Mouse (Mus musculus): ENCODE data around the gene Sirt3. TPM values are rescaled to one million over a fixed set of nuclear protein-coding genes. Genes with fewer than 3 reads are reported as not detected.

Gene Sirt3
- polyA plus RNA-seq, 1 experiment: 27.6 TPM

- no peaks in the 10 kb centered on the region for H3K36me3 ChIP-seq (ENCODE audit: control insufficient read depth, insufficient read depth, low read length)
- 62% methylated on average over 19 of the region's 19 CpGs for WGBS
- H3K4me1 ChIP-seq (replicated peaks; ENCODE audit: control insufficient read depth, insufficient read depth, low read length): no peaks in the 10 kb centered on the region
- no peak for TF ChIP-seq POLR2A (IDR thresholded peaks at IDR 0.05; ENCODE audit: control insufficient read depth, extremely low read depth, insufficient read depth, low read length, poor library complexity)
- TF ChIP-seq CTCF (IDR thresholded peaks at IDR 0.05; ENCODE audit: borderline replicate concordance, control insufficient read depth, extremely low read depth, insufficient read depth, low read length, poor library complexity): no peak
- H3K27ac ChIP-seq (ENCODE audit: control insufficient read depth, insufficient read depth, low read length): no peak overlapping the region
- no peaks in the 10 kb centered on the region for H3K27me3 ChIP-seq (ENCODE audit: control insufficient read depth, insufficient read depth, low read length)
- H3K4me3 ChIP-seq (ENCODE audit: control insufficient read depth, insufficient read depth, low read length): no peak overlapping the region
- no peak for DNase-seq
Observed at GRCm38 (mm10) chr7:140840750-140841735, 41.1 kb downstream of the Sirt3 start.

- 73% methylated on average over 5 of the region's 5 CpGs for WGBS
- Histone ChIP-seq H3K27ac (ENCODE audit: control insufficient read depth, insufficient read depth, low read length) (no peak overlapping the region), H3K27me3 (ENCODE audit: control insufficient read depth, insufficient read depth, low read length) (no peaks in the 10 kb centered on the region), H3K36me3 (ENCODE audit: control insufficient read depth, insufficient read depth, low read length) (no peaks in the 10 kb centered on the region), H3K4me3 (ENCODE audit: control insufficient read depth, insufficient read depth, low read length) (no peak overlapping the region), H3K4me1 (replicated peaks; ENCODE audit: control insufficient read depth, insufficient read depth, low read length) (no peaks in the 10 kb centered on the region)
- TF ChIP-seq CTCF (IDR thresholded peaks at IDR 0.05; ENCODE audit: borderline replicate concordance, control insufficient read depth, extremely low read depth, insufficient read depth, low read length, poor library complexity) (no peak), POLR2A (IDR thresholded peaks at IDR 0.05; ENCODE audit: control insufficient read depth, extremely low read depth, insufficient read depth, low read length, poor library complexity) (no peak)
- DNase-seq: no peak
Observed at GRCm38 (mm10) chr7:140839556-140839955, 42.6 kb downstream of the Sirt3 start.

GRCm38 (mm10) chr7:140836243-140837115, 45.6 kb downstream of the Sirt3 start:
- Histone ChIP-seq H3K27ac (ENCODE audit: control insufficient read depth, insufficient read depth, low read length) (no peak overlapping the region), H3K4me1 (replicated peaks; ENCODE audit: control insufficient read depth, insufficient read depth, low read length) (no peaks in the 10 kb centered on the region), H3K4me3 (ENCODE audit: control insufficient read depth, insufficient read depth, low read length) (no peak overlapping the region), H3K36me3 (ENCODE audit: control insufficient read depth, insufficient read depth, low read length) (no peaks in the 10 kb centered on the region), H3K27me3 (ENCODE audit: control insufficient read depth, insufficient read depth, low read length) (no peaks in the 10 kb centered on the region)
- WGBS: 92% methylated on average over 9 of the region's 9 CpGs
- TF ChIP-seq POLR2A (IDR thresholded peaks at IDR 0.05; ENCODE audit: control insufficient read depth, extremely low read depth, insufficient read depth, low read length, poor library complexity) (no peak), CTCF (IDR thresholded peaks at IDR 0.05; ENCODE audit: borderline replicate concordance, control insufficient read depth, extremely low read depth, insufficient read depth, low read length, poor library complexity) (no peak)
- DNase-seq: no peak

GRCm38 (mm10) chr7:140835758-140836087, 46.4 kb downstream of the Sirt3 start:
- H3K27me3 ChIP-seq (ENCODE audit: control insufficient read depth, insufficient read depth, low read length): no peaks in the 10 kb centered on the region
- DNase-seq: no peak

GRCm38 (mm10) chr7:140834968-140835757, 46.9 kb downstream of the Sirt3 start, which contains the start of gene Urah:
TSS of gene Urah (plus strand) at chr7:140835018.
- Histone ChIP-seq H3K27ac (ENCODE audit: control insufficient read depth, insufficient read depth, low read length) (no peak within 1 kb of the TSS), H3K36me3 (ENCODE audit: control insufficient read depth, insufficient read depth, low read length) (no peaks in the 10 kb centered on the region), H3K4me3 (ENCODE audit: control insufficient read depth, insufficient read depth, low read length) (no peak within 1 kb of the TSS), H3K4me1 (replicated peaks; ENCODE audit: control insufficient read depth, insufficient read depth, low read length) (no peaks in the 10 kb centered on the region), H3K27me3 (ENCODE audit: control insufficient read depth, insufficient read depth, low read length) (no peaks in the 10 kb centered on the region)
- DNase-seq: no peak
- 86% methylated on average over 20 of the region's 20 CpGs for WGBS
- no peak for TF ChIP-seq POLR2A (IDR thresholded peaks at IDR 0.05; ENCODE audit: control insufficient read depth, extremely low read depth, insufficient read depth, low read length, poor library complexity)
- TF ChIP-seq CTCF (IDR thresholded peaks at IDR 0.05; ENCODE audit: borderline replicate concordance, control insufficient read depth, extremely low read depth, insufficient read depth, low read length, poor library complexity): no peak

More at GRCm38 (mm10) chr7:140835758-140836087, 46.4 kb downstream of the Sirt3 start:
- Histone ChIP-seq H3K4me3 (ENCODE audit: control insufficient read depth, insufficient read depth, low read length) (no peak overlapping the region), H3K36me3 (ENCODE audit: control insufficient read depth, insufficient read depth, low read length) (no peaks in the 10 kb centered on the region), H3K4me1 (replicated peaks; ENCODE audit: control insufficient read depth, insufficient read depth, low read length) (no peaks in the 10 kb centered on the region), H3K27ac (ENCODE audit: control insufficient read depth, insufficient read depth, low read length) (no peak overlapping the region)
- TF ChIP-seq POLR2A (IDR thresholded peaks at IDR 0.05; ENCODE audit: control insufficient read depth, extremely low read depth, insufficient read depth, low read length, poor library complexity) (no peak), CTCF (IDR thresholded peaks at IDR 0.05; ENCODE audit: borderline replicate concordance, control insufficient read depth, extremely low read depth, insufficient read depth, low read length, poor library complexity) (no peak)
- 90% methylated on average over 2 of the region's 2 CpGs for WGBS
